Mouse (Mus musculus) midbrain, embryonic 12.5 days (tissue): ENCODE data around the gene Tada1. TPM values are rescaled to one million over a fixed set of nuclear protein-coding genes. Genes with fewer than 3 reads are reported as not detected.

Experiments used
- ATAC-seq: fragments of 200-750 bp; cut with Nextera tagmentation; 2 replicates; pipeline ENCODE4 v1.8.0; 2017; ENCODE audit warnings: low read depth, moderate TSS enrichment, moderate library complexity; ENCODE audit not compliant: low FRiP score
- H3K27ac ChIP-seq: fragments of 300-500 bp; sonication (generic); replicated peaks from 2 replicates; pipeline ENCODE4 v1.5.1; 2016; ENCODE audit warnings: mild to moderate bottlenecking
- H3K27me3 ChIP-seq: fragments of 300-500 bp; sonication (generic); 2 replicates; pipeline ENCODE4 v1.6.1; 2016; ENCODE audit warnings: mild to moderate bottlenecking
- H3K36me3 ChIP-seq: fragments of 300-500 bp; sonication (generic); 2 replicates; pipeline ENCODE4 v1.6.1; 2016
- H3K4me1 ChIP-seq: fragments of 300-500 bp; sonication (generic); 2 replicates; pipeline ENCODE4 v1.6.1; 2016
- H3K4me2 ChIP-seq: fragments of 300-500 bp; sonication (generic); replicated peaks from 2 replicates; pipeline ENCODE4 v1.6.1; 2016; ENCODE audit warnings: mild to moderate bottlenecking, moderate library complexity
- H3K4me3 ChIP-seq: fragments of 300-500 bp; sonication (generic); 2 replicates; pipeline ENCODE4 v1.5.1; 2016; ENCODE audit warnings: mild to moderate bottlenecking
- H3K9ac ChIP-seq: fragments of 300-500 bp; sonication (generic); replicated peaks from 2 replicates; pipeline ENCODE4 v1.6.1; 2016; ENCODE audit warnings: mild to moderate bottlenecking, moderate library complexity
- H3K9me3 ChIP-seq: fragments of 300-500 bp; sonication (generic); 2 replicates; pipeline ENCODE4 v1.6.1; 2016; ENCODE audit warnings: mild to moderate bottlenecking
- whole genome bisulfite sequencing: fragments of 180-500 bp; shearing (Covaris S2); methylation state at CpG from one replicate; pipeline ENCODE4 v1.1.7; 2016; 5-methylcytosine and 5-hydroxymethylcytosine counted together
- polyA plus RNA-seq: library from polyadenylated mRNA; unstranded; fragments of >200 nt; fragmentation: Nextera tagmentation; extraction: Ambion mirVana; gene quantifications from 2 replicates; pipeline ENCODE4 v1.2.1, GENCODE M21; 2016

Tada1 gene
- polyA plus RNA-seq, 1 experiment from 2014 or later = 65.4 TPM

- no peak for ATAC-seq
- 90% methylated on average over 16 of the region's 16 CpGs for WGBS
These were observed 10.7 kb downstream of the Tada1 start for GRCm38 (mm10) chr1:166389406-166390125.

GRCm38 (mm10) chr1:166391671-166392070, 12.8 kb downstream of the Tada1 start:
- 95% methylated on average over 6 of the region's 6 CpGs for WGBS
- Histone ChIP-seq H3K36me3 (peaks cover 99% of the 10 kb centered on the region), H3K4me1 (no peaks in the 10 kb centered on the region), H3K4me2 (no peak overlapping the region), H3K4me3 (no peak overlapping the region), H3K9ac (no peak overlapping the region), H3K27me3 (no peaks in the 10 kb centered on the region), H3K27ac (no peak overlapping the region), H3K9me3 (no peaks in the 10 kb centered on the region)
- no peak for ATAC-seq

More at GRCm38 (mm10) chr1:166389406-166390125, 10.7 kb downstream of the Tada1 start:
- no peak overlapping the region for H3K9ac ChIP-seq
- H3K27ac ChIP-seq = no peak overlapping the region
- H3K4me1 ChIP-seq = no peaks in the 10 kb centered on the region
- H3K27me3 ChIP-seq = no peaks in the 10 kb centered on the region
- H3K9me3 ChIP-seq = no peaks in the 10 kb centered on the region
- H3K4me3 ChIP-seq = no peak overlapping the region
- no peak overlapping the region for H3K4me2 ChIP-seq
- H3K36me3 ChIP-seq = peaks cover 98% of the 10 kb centered on the region

- H3K36me3 ChIP-seq = peaks cover 99% of the 10 kb centered on the region
- no peaks in the 10 kb centered on the region for H3K27me3 ChIP-seq
- H3K4me3 ChIP-seq = no peak overlapping the region
- no peak overlapping the region for H3K9ac ChIP-seq
- H3K4me2 ChIP-seq = no peak overlapping the region
- H3K27ac ChIP-seq = no peak overlapping the region
- no peak for ATAC-seq
- 81% methylated on average over 4 of the region's 4 CpGs for WGBS
- H3K4me1 ChIP-seq = no peaks in the 10 kb centered on the region
- H3K9me3 ChIP-seq = no peaks in the 10 kb centered on the region
These were observed 15.9 kb downstream of the Tada1 start for GRCm38 (mm10) chr1:166394770-166395169.

- Histone ChIP-seq H3K9ac (no peak overlapping the region), H3K27me3 (no peaks in the 10 kb centered on the region), H3K4me2 (no peak overlapping the region), H3K4me1 (no peaks in the 10 kb centered on the region), H3K9me3 (no peaks in the 10 kb centered on the region), H3K27ac (no peak overlapping the region), H3K4me3 (no peak overlapping the region), H3K36me3 (peaks cover 99% of the 10 kb centered on the region)
- no peak for ATAC-seq
- 94% methylated on average over 5 of the region's 5 CpGs for WGBS
These were observed 16.8 kb downstream of the Tada1 start for GRCm38 (mm10) chr1:166395661-166396060.

GRCm38 (mm10) chr1:166396381-166396780, 17.5 kb downstream of the Tada1 start:
- Histone ChIP-seq H3K27ac (no peak overlapping the region), H3K4me2 (no peak overlapping the region), H3K9ac (no peak overlapping the region), H3K9me3 (no peaks in the 10 kb centered on the region), H3K4me1 (no peaks in the 10 kb centered on the region), H3K27me3 (no peaks in the 10 kb centered on the region), H3K36me3 (peaks cover 99% of the 10 kb centered on the region), H3K4me3 (no peak overlapping the region)
- 94% methylated on average over 6 of the region's 6 CpGs for WGBS
- ATAC-seq = no peak

- H3K4me3 ChIP-seq = no peak overlapping the region
- no peak overlapping the region for H3K27ac ChIP-seq
- H3K27me3 ChIP-seq = no peaks in the 10 kb centered on the region
- no peak overlapping the region for H3K4me2 ChIP-seq
- no peak overlapping the region for H3K9ac ChIP-seq
- no peaks in the 10 kb centered on the region for H3K9me3 ChIP-seq
- ATAC-seq = no peak
- no peaks in the 10 kb centered on the region for H3K4me1 ChIP-seq
- H3K36me3 ChIP-seq = peaks cover 96% of the 10 kb centered on the region
These were observed 22.6 kb downstream of the Tada1 start for GRCm38 (mm10) chr1:166401455-166401854.

GRCm38 (mm10) chr1:166402003-166402402, 23.1 kb downstream of the Tada1 start:
- no peaks in the 10 kb centered on the region for H3K9me3 ChIP-seq
- no peak for ATAC-seq
- no peak overlapping the region for H3K9ac ChIP-seq
- H3K4me3 ChIP-seq = no peak overlapping the region
- H3K27me3 ChIP-seq = no peaks in the 10 kb centered on the region
- peaks cover 96% of the 10 kb centered on the region for H3K36me3 ChIP-seq
- no peaks in the 10 kb centered on the region for H3K4me1 ChIP-seq
- WGBS = 90% methylated on average over 4 of the region's 4 CpGs
- H3K4me2 ChIP-seq = no peak overlapping the region
- H3K27ac ChIP-seq = no peak overlapping the region

- H3K9ac ChIP-seq = no peak overlapping the region
- WGBS = 95% methylated on average over 3 of the region's 3 CpGs
- H3K27me3 ChIP-seq = no peaks in the 10 kb centered on the region
- H3K9me3 ChIP-seq = no peaks in the 10 kb centered on the region
- peaks cover 10% of the 10 kb centered on the region for H3K4me1 ChIP-seq
- H3K4me3 ChIP-seq = no peak overlapping the region
- H3K36me3 ChIP-seq = peaks cover 90% of the 10 kb centered on the region
- no peak overlapping the region for H3K27ac ChIP-seq
- ATAC-seq = no peak
- H3K4me2 ChIP-seq = no peak overlapping the region
These were observed 24.9 kb downstream of the Tada1 start for GRCm38 (mm10) chr1:166403846-166404245.

GRCm38 (mm10) chr1:166409177-166409700, 30.3 kb downstream of the Tada1 start:
- peaks cover 38% of the 10 kb centered on the region for H3K36me3 ChIP-seq
- peaks cover 11% of the 10 kb centered on the region for H3K9me3 ChIP-seq
- peak overlapping the region; percentile 80 for H3K4me3 ChIP-seq
- peak; percentile 84 for ATAC-seq
- H3K27me3 ChIP-seq = no peaks in the 10 kb centered on the region
- peaks cover 14% of the 10 kb centered on the region for H3K4me1 ChIP-seq
- under 1% methylated on average over 37 of the region's 45 CpGs for whole genome bisulfite sequencing
- H3K9ac ChIP-seq = peak overlapping the region; percentile 92
- peak overlapping the region; percentile 83 for H3K27ac ChIP-seq
- peak overlapping the region; percentile 81 for H3K4me2 ChIP-seq

- H3K27ac ChIP-seq = peak within 1 kb of the TSS; percentile 83
- H3K36me3 ChIP-seq = peaks cover 32% of the 10 kb centered on the region
- H3K9ac ChIP-seq = peak within 1 kb of the TSS; percentile 92
- H3K9me3 ChIP-seq = peaks cover 11% of the 10 kb centered on the region
- ATAC-seq = peak; percentile 96
- no peaks in the 10 kb centered on the region for H3K27me3 ChIP-seq
- 9% methylated on average over 37 of the region's 49 CpGs for WGBS
- peak within 1 kb of the TSS; percentile 80 for H3K4me3 ChIP-seq
- peak within 1 kb of the TSS; percentile 81 for H3K4me2 ChIP-seq
- H3K4me1 ChIP-seq = peaks cover 14% of the 10 kb centered on the region
These were observed 30.9 kb downstream of the Tada1 start, which contains the start of gene Pogk for GRCm38 (mm10) chr1:166409701-166410220. TSS of gene Pogk (minus strand) at chr1:166409863.

- Histone ChIP-seq H3K9ac (no peak overlapping the region), H3K27ac (no peak overlapping the region), H3K4me3 (no peak overlapping the region), H3K4me1 (peaks cover 14% of the 10 kb centered on the region), H3K27me3 (no peaks in the 10 kb centered on the region), H3K36me3 (peaks cover 16% of the 10 kb centered on the region), H3K9me3 (peaks cover 11% of the 10 kb centered on the region), H3K4me2 (no peak overlapping the region)
- no peak for ATAC-seq
- 96% methylated on average over 1 of the region's 1 CpGs for WGBS
These were observed 32.6 kb downstream of the Tada1 start for GRCm38 (mm10) chr1:166411541-166411940.

- H3K27ac ChIP-seq = no peak overlapping the region
- H3K36me3 ChIP-seq = peaks cover 9% of the 10 kb centered on the region
- H3K4me3 ChIP-seq = no peak overlapping the region
- H3K9me3 ChIP-seq = peaks cover 11% of the 10 kb centered on the region
- H3K27me3 ChIP-seq = no peaks in the 10 kb centered on the region
- H3K4me1 ChIP-seq = peaks cover 14% of the 10 kb centered on the region
- no peak for ATAC-seq
- WGBS = 92% methylated on average over 3 of the region's 3 CpGs
- H3K4me2 ChIP-seq = no peak overlapping the region
- H3K9ac ChIP-seq = no peak overlapping the region
These were observed 33.4 kb downstream of the Tada1 start for GRCm38 (mm10) chr1:166412266-166412665.
